8 mouse cellular contexts compared by ENCODE assay signal in the genomic region with DNA sequence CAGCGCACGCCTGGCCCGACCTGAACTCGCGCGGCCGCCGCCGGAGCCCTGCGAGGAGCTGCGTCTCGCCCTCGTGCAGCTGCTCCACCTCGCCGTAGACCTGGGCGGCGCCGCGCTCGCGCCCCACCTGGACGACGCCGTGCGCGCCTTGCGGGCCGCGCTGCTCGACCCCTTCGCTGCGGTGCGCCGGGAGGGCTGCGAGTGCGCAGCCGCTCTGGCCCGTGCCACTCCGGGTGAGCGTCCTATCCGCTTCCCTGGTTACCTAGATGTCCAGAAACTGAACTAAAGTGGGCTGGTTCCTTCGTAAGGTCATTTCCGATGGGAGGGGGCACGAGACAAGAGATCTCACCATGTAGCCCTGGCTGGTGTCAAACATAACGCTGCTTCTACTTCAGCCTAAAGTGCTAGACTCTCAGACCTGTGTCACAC. TPM values are rescaled to one million over a fixed set of nuclear protein-coding genes. Genes with fewer than 3 reads are reported as not detected.
A peak's percentile ranks its signal among the peaks of the same experiment; 100 is the strongest.
DNase-seq lines count a peak whose midpoint lies in the region; ATAC-seq and TF ChIP-seq lines count a peak whose summit lies in the region.

No protein-coding gene starts in this region.

- peaks cover 3% of the 10 kb centered on the region; the same call in 1 of the 2 replicates for H3K4me1 ChIP-seq in bone marrow, adult 2 months (ENCODE audit: control insufficient read depth, insufficient read depth, low read length)
- peaks cover 5% of the 10 kb centered on the region; the same call in 1 of the 2 replicates for H3K4me1 ChIP-seq in forebrain, embryonic 11.5 days (replicated peaks; ENCODE audit: control insufficient read depth, insufficient read depth, low read length)
- peaks cover 12% of the 10 kb centered on the region for H3K4me1 ChIP-seq in midbrain, embryonic 11.5 days (ENCODE audit: control insufficient read depth, insufficient read depth, low read length)
- H3K4me1 ChIP-seq in stomach, postnatal 0 days (replicated peaks; ENCODE audit: control insufficient read depth, insufficient read depth), result 0 out of 2 replicates have a peak, but pooled peaks cover 2% of the 10 kb centered on the region

- H3K4me3 ChIP-seq in bone marrow, adult 2 months (replicated peaks; ENCODE audit: control insufficient read depth, low read depth, low read length), result peak overlapping the region; percentile 77
- peak overlapping the region; percentile 95 for H3K4me3 ChIP-seq in forebrain, embryonic 11.5 days (ENCODE audit: low read depth, low read length)
- peak overlapping the region; percentile 97 for H3K4me3 ChIP-seq in midbrain, embryonic 11.5 days (ENCODE audit: low read depth, low read length)
- peak overlapping the region; percentile 89 for H3K4me3 ChIP-seq in stomach, postnatal 0 days (ENCODE audit: low read depth, low read length)

- peak overlapping the region; percentile 90 for H3K4me2 ChIP-seq in forebrain, embryonic 11.5 days (ENCODE audit: low read depth, low read length, severe bottlenecking)
- H3K4me2 ChIP-seq in midbrain, embryonic 11.5 days, result peak overlapping the region; percentile 84
- peak overlapping the region; percentile 98 for H3K4me2 ChIP-seq in stomach, postnatal 0 days (replicated peaks; ENCODE audit: low read depth)

- TF ChIP-seq CTCF in bone marrow, adult 2 months (IDR thresholded peaks at IDR 0.05; ENCODE audit: control insufficient read depth, insufficient read depth, low read length), result no peak
- no peak for TF ChIP-seq CTCF in stomach, postnatal 0 days (IDR thresholded peaks at IDR 0.05; ENCODE audit: low read depth)

- no peaks in the 10 kb centered on the region for H3K27me3 ChIP-seq in forebrain, embryonic 11.5 days (ENCODE audit: control insufficient read depth, insufficient read depth, low read length)
- H3K27me3 ChIP-seq in midbrain, embryonic 11.5 days (ENCODE audit: control insufficient read depth, insufficient read depth, low read length), result no peaks in the 10 kb centered on the region
- no peaks in the 10 kb centered on the region for H3K27me3 ChIP-seq in stomach, postnatal 0 days (ENCODE audit: control insufficient read depth, insufficient read depth, low read length)

- H3K36me3 ChIP-seq in forebrain, embryonic 11.5 days (ENCODE audit: control insufficient read depth, insufficient read depth, low read length), result peaks cover 7% of the 10 kb centered on the region; the same call in 1 of the 2 replicates
- peaks cover 9% of the 10 kb centered on the region for H3K36me3 ChIP-seq in midbrain, embryonic 11.5 days (ENCODE audit: control insufficient read depth, insufficient read depth, low read length)
- H3K36me3 ChIP-seq in stomach, postnatal 0 days (ENCODE audit: control insufficient read depth, insufficient read depth, low read length), result peaks cover 11% of the 10 kb centered on the region; the same call in 1 of the 2 replicates

- WGBS in bone marrow, adult 2 months, result under 1% methylated on average over 43 of the region's 45 CpGs
- under 1% methylated on average over 44 of the region's 45 CpGs for WGBS in forebrain, embryonic 11.5 days
- WGBS in midbrain, embryonic 11.5 days, result under 1% methylated on average over 45 of the region's 45 CpGs
- WGBS in stomach, postnatal 0 days, result under 1% methylated on average over 42 of the region's 45 CpGs

- no peak for TF ChIP-seq EP300 in stomach, postnatal 0 days (optimal IDR thresholded peaks at IDR 0.05)

- H3K9me3 ChIP-seq in forebrain, embryonic 11.5 days (ENCODE audit: control insufficient read depth, low read length), result no peaks in the 10 kb centered on the region
- H3K9me3 ChIP-seq in midbrain, embryonic 11.5 days (ENCODE audit: control insufficient read depth, low read length), result no peaks in the 10 kb centered on the region
- H3K9me3 ChIP-seq in stomach, postnatal 0 days (ENCODE audit: control insufficient read depth, low read length), result no peaks in the 10 kb centered on the region

- peak; percentile 25 for ATAC-seq in forebrain, embryonic 11.5 days (replicated peaks; ENCODE audit: low FRiP score)
- ATAC-seq in midbrain, embryonic 11.5 days (ENCODE audit: low FRiP score), result no peak
- ATAC-seq in stomach, postnatal 0 days (ENCODE audit: low FRiP score, low TSS enrichment), result peak; percentile 41

- TF ChIP-seq POLR2A in bone marrow, adult 2 months (IDR thresholded peaks at IDR 0.05; ENCODE audit: borderline replicate concordance, control insufficient read depth, low read depth, low read length), result peak; percentile 40; the same call in 1 of the 2 replicates

- peak; percentile 24 to 37 for DNase-seq in lung, adult 18-20 months
- no peak for DNase-seq in lung, postnatal 25 days (ENCODE audit: low spot score)
- DNase-seq in forebrain, embryonic 11.5 days (ENCODE audit: low spot score), result peak; percentile 69
- DNase-seq in kidney, postnatal 10 days, result peak; percentile 59
- peak; percentile 88 for DNase-seq in midbrain, embryonic 11.5 days (ENCODE audit: low spot score, missing footprints)
- DNase-seq in stomach, postnatal 0 days (ENCODE audit: low spot score), result peak; percentile 70
- no peak for DNase-seq in frontal cortex, postnatal 14 days (ENCODE audit: low spot score in 2 of 2)

- H3K9ac ChIP-seq in forebrain, embryonic 11.5 days (ENCODE audit: low read length), result peak overlapping the region; percentile 73
- H3K9ac ChIP-seq in midbrain, embryonic 11.5 days (ENCODE audit: low read length), result peak overlapping the region; percentile 81
- peak overlapping the region; percentile 73 for H3K9ac ChIP-seq in stomach, postnatal 0 days (ENCODE audit: low read length)

- 0 out of 2 replicates have a peak overlapping the region, but pooled peaks have one; percentile 15 for H3K27ac ChIP-seq in bone marrow, adult 2 months (ENCODE audit: control insufficient read depth, insufficient read depth, low read depth, low read length, poor library complexity)
- no peak overlapping the region for H3K27ac ChIP-seq in forebrain, embryonic 11.5 days (ENCODE audit: low read depth, low read length)
- H3K27ac ChIP-seq in midbrain, embryonic 11.5 days (ENCODE audit: low read depth, low read length), result no peak overlapping the region
- H3K27ac ChIP-seq in stomach, postnatal 0 days (replicated peaks), result peak overlapping the region; percentile 56; the same call in 1 of the 2 replicates

RNA-seq across cellular contexts. Expression of gene Dnaaf5, which starts 0.6 kb away (rescaled TPM):
- 4.1 and 6.5 TPM in 2 replicates for polyA plus RNA-seq in bone marrow, adult 2 months (2011; ENCODE audit: insufficient read depth, insufficient read length, low replicate concordance, missing spikeins)
- polyA plus RNA-seq in forebrain, embryonic 11.5 days (2014; fragmentation: Nextera tagmentation; extraction: Ambion mirVana), result 11.5 and 11.9 TPM in 2 replicates
- 5.2 and 5.3 TPM in 2 replicates for polyA plus RNA-seq in midbrain, embryonic 11.5 days (2014; fragmentation: Nextera tagmentation; extraction: Ambion mirVana)
- 1.9 and 2.3 TPM in 2 replicates for polyA plus RNA-seq in stomach, postnatal 0 days (2015; fragmentation: Nextera tagmentation; extraction: Ambion mirVana)

RNA-seq across cellular contexts. Expression of gene Prkar1b, which starts 0.8 kb away (rescaled TPM):
- polyA plus RNA-seq in bone marrow, adult 2 months (2011; ENCODE audit: insufficient read depth, insufficient read length, low replicate concordance, missing spikeins), result 6.6 TPM in 1 of 2 replicates, not detected in the other
- polyA plus RNA-seq in forebrain, embryonic 11.5 days (2014; fragmentation: Nextera tagmentation; extraction: Ambion mirVana), result 10.9 and 13.0 TPM in 2 replicates
- polyA plus RNA-seq in midbrain, embryonic 11.5 days (2014; fragmentation: Nextera tagmentation; extraction: Ambion mirVana), result 19.5 and 20.2 TPM in 2 replicates
- 9.6 and 10.6 TPM in 2 replicates for polyA plus RNA-seq in stomach, postnatal 0 days (2015; fragmentation: Nextera tagmentation; extraction: Ambion mirVana)

RNA-seq across cellular contexts. Expression of gene Sun1, which starts 49.8 kb away (rescaled TPM):
- 26.5 and 27.1 TPM in 2 replicates for polyA plus RNA-seq in bone marrow, adult 2 months (2011; ENCODE audit: insufficient read depth, insufficient read length, low replicate concordance, missing spikeins)
- polyA plus RNA-seq in forebrain, embryonic 11.5 days (2014; fragmentation: Nextera tagmentation; extraction: Ambion mirVana), result 50.7 and 56.2 TPM in 2 replicates
- polyA plus RNA-seq in midbrain, embryonic 11.5 days (2014; fragmentation: Nextera tagmentation; extraction: Ambion mirVana), result 41.9 and 44.6 TPM in 2 replicates
- polyA plus RNA-seq in stomach, postnatal 0 days (2015; fragmentation: Nextera tagmentation; extraction: Ambion mirVana), result 24.0 TPM in 2 replicates

Comparison
In these comparisons a context has a peak if more than half of its experiments do, and no peak if none do; other contexts are left out.
1. DNase-seq: peak in lung, adult 18-20 months (2 of 2), forebrain, embryonic 11.5 days (single experiment), kidney, postnatal 10 days (single experiment), midbrain, embryonic 11.5 days (single experiment) and stomach, postnatal 0 days (single experiment); none in lung, postnatal 25 days (single experiment) and frontal cortex, postnatal 14 days (0 of 2).
2. H3K27ac ChIP-seq: peak in bone marrow, adult 2 months (single experiment) and stomach, postnatal 0 days (single experiment); none in forebrain, embryonic 11.5 days (single experiment) and midbrain, embryonic 11.5 days (single experiment).
3. Peak in every context shown above with its lines, with median percentiles within 50 percentile points of each other: H3K4me3 ChIP-seq, H3K4me2 ChIP-seq and H3K9ac ChIP-seq.